Mouse (Mus musculus) gastrocnemius, postnatal 14 days (tissue): ENCODE results near the gene Sfta2. TPM values are rescaled to one million over a fixed set of nuclear protein-coding genes. Genes with fewer than 3 reads are reported as not detected.

ENCODE experiments used
- total RNA-seq, 2 experiments: library from RNA; stranded (reverse); gene quantifications; 2 replicates each; pipeline ENCODE4 v1.2.3; 2021

The Sfta2 gene
- total RNA-seq, 2 experiments from 2014 or later: not detected

Other genes starting within 250 kb of the Sfta2 start
- gene H2-Q4, start 221.9 kb upstream of the Sfta2 start, total RNA-seq: 1 to 10 TPM; 3.0 to 4.1 TPM
- gene H2-Q6, start 176.7 kb upstream of the Sfta2 start, total RNA-seq: under 1 TPM in 1 of 2 experiments, not detected in 1; 0.10 TPM
- under 1 TPM; 0.35 to 0.64 TPM for gene H2-Q7, start 162.4 kb upstream of the Sfta2 start, total RNA-seq
- under 1 TPM in 1 of 2 experiments, not detected in 1; 0.09 TPM for gene H2-Q10, start 131.5 kb upstream of the Sfta2 start, total RNA-seq
- gene Pou5f1, start 95.5 kb upstream of the Sfta2 start, total RNA-seq: not detected
- 1 to 10 TPM; 4.5 to 5.4 TPM for gene Tcf19, start 84.7 kb upstream of the Sfta2 start, total RNA-seq
- 1 to 10 TPM; 2.6 to 3.3 TPM for gene Cchcr1, start 84.4 kb upstream of the Sfta2 start, total RNA-seq
- not detected for gene Psors1c2, start 68.3 kb upstream of the Sfta2 start, total RNA-seq
- gene Cdsn, start 49.4 kb upstream of the Sfta2 start, total RNA-seq: under 1 TPM; 0.09 to 0.29 TPM
- gene 2300002M23Rik, start 34.1 kb upstream of the Sfta2 start, total RNA-seq: not detected
- not detected for gene Gm9573, start 25.1 kb downstream of the Sfta2 start, total RNA-seq
- not detected for gene Mucl3, start 42.1 kb downstream of the Sfta2 start, total RNA-seq
- 10 to 100 TPM; 15.7 to 16.6 TPM for gene Vars2, start 66.0 kb downstream of the Sfta2 start, total RNA-seq
- 10 to 100 TPM; 16.1 to 19.4 TPM for gene Gtf2h4, start 72.2 kb downstream of the Sfta2 start, total RNA-seq
- 10 to 100 TPM; 20.3 to 23.4 TPM for gene Ddr1, start 103.1 kb downstream of the Sfta2 start, total RNA-seq
- 1 to 10 TPM; 4.6 to 5.4 TPM for gene Ier3, start 220.1 kb downstream of the Sfta2 start, total RNA-seq
- 10 to 100 TPM; 39.2 to 40.3 TPM for gene Flot1, start 221.7 kb downstream of the Sfta2 start, total RNA-seq
- 100 to 1,000 TPM in 1 of 2 experiments, 10 to 100 TPM in 1; 95.6 to 123 TPM for gene Tubb5, start 236.8 kb downstream of the Sfta2 start, total RNA-seq
- gene Mdc1, start 240.0 kb downstream of the Sfta2 start, total RNA-seq: 1 to 10 TPM; 5.4 to 6.9 TPM